Mouse (Mus musculus) layer of hippocampus, postnatal 10 days (tissue): ENCODE data around the gene Copa. TPM values are rescaled to one million over a fixed set of nuclear protein-coding genes. Genes with fewer than 3 reads are reported as not detected.
A peak's percentile ranks its signal among the peaks of the same experiment; 100 is the strongest.

Experiments used
- DNase-seq, 2 experiments: peaks; one replicate each; pipeline ENCODE4 v3.0.0; 2021; ENCODE audit warnings: low spot score in 2 of 2
- total RNA-seq, 2 experiments: library from RNA; stranded (reverse); gene quantifications; 2 replicates each; pipeline ENCODE4 v1.2.3; 2021

Copa gene
- total RNA-seq, 2 experiments from 2014 or later, result 165 TPM

DNA sequence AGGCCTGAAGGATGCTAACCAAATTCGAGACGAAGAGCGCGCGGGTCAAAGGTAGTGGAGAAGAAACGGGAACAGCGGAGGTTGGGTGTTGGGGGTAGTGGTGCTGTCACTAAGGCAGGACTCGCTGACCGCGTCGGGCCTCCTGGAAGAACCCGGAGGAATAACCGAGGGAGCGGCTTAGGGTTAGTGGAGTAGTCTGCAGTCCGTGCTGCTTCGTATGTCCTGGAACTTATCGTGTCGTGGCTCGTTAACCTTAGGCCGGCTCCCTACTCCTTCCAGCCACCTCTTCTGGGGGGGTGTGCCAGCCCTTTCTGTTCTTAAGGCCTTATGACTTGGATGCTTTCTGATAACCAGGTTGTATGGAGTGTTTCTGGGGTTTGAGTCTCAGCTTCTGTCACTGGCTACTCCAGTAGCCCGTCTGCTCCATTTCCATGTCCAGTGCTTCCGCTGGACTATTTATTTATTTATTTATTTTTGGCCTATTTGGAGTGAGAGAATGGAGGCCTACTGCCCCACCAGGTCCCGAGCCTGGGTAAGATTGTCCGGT, 643 bp downstream of the Copa start:
- DNase-seq, result no peak

DNA sequence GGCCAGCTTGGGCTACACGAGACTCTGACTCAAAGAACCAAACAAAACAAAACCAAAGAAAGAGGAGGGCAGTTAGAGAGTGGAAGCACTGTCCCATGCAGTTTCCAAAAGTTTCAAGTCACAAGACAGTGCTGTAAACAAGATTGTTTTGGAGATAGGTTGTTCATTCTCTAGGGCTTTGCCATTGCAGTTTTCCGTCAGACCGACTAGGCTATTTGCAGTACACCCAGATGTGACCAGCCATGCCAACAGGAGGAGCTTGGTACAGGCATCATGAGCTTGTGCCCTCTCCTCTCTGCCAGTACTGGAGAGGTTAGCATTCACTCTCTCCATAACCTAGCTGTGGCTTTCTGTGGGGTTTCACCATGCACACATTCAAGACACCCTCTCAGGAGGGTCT, 11.2 kb downstream of the Copa start:
- DNase-seq, result no peak

DNA sequence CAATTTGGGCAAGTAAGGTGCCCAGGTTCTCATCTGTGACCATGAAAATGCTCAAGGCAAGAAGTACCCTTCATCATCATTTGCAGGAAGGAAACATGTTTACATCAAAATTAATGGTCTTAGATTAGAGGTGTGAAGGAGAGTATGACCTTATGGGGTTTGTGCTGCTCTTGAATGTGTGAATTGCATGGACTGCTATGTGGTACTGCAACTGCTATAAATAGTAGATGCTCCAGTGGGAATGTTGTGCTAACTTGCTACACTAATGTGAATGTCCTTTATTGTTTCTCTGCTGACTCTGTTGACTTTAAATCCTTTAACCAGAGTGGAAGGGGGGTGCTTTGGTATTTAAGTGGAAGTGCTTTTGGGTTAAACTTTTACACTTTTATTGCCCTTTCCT, 12.0 kb downstream of the Copa start:
- DNase-seq, result no peak

DNA sequence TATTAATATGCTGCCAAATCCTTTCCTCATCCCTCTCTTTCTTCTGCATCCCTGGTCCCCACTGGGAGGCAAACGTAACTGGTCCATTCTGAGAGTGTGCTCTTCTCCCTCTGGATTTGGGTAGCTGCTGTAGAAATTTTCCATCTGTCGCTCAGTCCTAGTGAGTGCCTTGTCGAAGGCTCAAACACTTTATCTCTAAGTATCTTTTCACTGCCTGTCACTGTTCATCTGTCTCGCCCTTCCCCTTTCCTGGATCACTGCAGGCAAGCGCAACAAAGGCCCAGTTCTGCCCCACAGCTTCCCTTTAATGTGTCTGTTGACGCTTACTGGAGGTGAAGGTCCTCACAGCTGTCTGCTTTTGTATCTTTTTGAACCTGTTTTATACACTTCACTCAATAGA, 12.9 kb downstream of the Copa start:
- DNase-seq, result no peak

DNA sequence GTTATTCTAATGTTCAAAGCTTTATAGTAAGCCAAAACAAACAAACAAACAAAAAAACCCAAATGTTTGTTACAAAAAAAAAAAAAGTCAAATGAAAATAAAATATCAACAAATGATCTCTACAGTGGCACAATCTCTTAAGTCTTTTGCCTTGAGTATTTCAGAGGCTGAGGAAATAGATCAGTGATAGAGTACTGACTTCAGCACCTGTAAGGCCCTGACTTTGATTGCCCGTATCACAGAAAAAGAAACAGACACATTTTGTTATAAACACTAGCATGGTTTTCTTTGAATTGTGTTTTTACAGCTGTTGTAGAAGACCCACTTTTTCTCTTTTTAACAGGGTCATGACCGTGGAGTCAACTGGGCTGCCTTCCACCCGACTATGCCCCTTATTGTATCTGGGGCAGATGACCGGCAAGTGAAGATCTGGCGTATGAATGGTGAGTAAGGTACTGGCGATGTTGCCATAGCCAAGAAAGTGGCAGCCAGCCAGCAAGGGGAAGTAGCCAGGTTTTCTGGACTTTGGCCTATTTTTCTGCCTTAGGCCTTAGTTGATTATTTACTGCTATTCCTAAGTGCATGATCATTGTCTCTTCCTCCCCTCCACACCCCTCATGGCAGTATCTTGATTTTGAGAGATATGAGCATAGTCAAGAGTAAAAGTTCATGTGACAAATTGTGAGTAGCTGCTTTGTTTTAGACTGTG, 17.1 kb downstream of the Copa start:
- no peak for DNase-seq

DNA sequence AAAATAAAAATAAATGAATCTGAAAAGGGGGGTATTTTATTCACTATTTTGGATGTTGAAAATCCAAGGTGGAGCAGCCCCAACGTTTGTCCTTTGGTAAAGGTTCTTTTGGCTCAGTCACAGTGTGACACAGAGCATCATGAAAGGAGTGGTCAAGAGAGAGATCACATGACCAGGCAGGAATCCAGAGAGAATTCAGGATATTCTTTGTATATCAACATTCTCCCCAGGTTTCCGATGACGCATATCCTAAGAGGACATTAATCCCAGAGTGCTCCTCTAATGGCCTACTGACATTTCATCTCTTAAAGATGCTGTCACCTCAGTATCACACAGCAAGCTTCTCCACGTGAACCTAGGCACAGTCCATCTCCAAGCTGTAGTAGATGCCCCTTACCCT, 21.3 kb downstream of the Copa start:
- DNase-seq, result no peak

DNA sequence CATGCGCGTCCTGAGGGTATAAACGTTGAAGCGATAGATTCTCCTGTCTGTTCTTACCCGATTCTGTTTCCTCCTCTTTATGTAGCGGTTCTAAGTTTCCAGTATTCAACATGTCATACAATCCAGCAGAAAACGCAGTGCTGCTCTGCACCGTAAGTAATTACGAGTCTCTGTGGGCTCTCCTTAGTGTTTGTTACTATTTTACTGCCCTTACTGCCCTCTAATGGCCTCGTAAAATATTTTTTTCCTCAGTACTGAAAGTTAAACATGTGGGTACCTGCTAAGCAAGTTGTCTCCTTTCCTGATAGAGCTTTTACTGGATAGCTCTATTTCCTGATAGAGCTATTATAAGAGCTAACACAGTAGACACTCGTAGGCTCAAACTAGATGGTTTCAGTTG, 22.8 kb downstream of the Copa start:
- DNase-seq, result no peak

DNA sequence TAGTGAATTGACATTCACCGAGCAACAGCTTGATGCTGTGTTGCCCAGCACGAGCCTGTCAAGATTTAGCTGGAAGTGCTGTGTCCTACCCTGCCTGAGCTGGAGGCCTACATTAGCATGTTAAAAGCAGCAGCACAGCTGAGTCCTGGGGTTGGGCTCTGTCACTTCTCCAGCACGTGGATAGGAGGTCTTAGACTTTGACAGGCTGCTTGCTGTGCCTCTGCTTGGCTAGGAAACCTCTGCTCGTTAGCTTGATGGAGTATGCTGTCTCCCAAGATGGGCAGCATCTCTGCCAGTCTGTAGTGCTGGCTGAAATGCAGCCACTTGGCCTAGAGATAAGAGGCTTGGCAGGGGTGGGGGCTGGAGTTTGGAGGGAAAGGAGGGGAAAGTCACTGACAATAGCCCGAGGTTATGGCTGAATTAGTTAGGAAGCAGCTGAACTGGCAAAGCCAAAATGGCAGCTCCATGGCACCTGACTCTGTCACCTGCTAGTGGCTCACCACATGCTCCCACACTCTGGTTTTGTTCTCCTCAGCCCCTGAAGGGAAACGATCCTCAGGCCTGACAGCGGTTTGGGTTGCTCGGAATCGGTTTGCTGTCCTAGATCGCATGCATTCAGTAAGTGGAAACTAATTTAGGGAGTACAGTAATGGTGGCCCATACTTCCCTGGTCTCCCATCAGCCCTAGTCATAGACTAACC, 25.6 kb downstream of the Copa start:
- DNase-seq, result peak in 1 of 2 experiments; percentile 23

DNA sequence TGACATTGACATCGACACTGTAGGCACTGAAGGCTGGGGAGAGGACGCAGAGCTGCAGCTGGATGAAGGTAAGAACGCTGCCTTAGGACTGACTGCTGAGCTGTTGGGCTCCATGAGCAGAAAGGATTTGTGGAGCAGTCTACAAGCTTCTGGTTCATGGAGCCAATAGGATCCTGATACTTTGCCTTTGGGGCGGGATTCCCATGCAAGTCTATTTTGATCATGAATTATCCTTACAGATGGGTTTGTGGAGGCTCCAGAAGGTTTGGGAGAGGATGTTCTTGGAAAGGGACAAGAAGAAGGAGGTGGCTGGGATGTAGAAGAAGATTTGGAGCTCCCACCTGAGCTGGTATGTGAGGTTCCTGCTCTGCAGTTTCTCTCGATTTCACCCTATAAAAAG, 34.6 kb downstream of the Copa start:
- DNase-seq, result no peak

DNA sequence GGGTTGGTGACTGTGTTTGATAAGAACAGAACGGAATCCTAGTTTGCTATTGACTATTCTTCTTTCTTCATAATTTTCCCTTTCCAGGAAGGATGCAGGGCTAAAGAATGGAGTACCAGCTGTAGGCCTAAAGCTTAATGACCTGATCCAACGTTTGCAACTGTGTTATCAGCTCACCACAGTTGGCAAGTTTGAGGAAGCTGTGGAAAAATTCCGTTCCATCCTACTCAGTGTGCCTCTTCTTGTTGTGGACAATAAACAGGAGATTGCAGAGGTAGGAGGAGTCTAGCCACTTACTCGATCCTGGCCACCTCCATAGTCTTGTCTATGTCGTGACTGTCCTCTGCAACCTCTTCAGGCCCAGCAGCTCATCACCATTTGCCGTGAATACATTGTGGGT, 36.8 kb downstream of the Copa start:
- no peak for DNase-seq

DNA sequence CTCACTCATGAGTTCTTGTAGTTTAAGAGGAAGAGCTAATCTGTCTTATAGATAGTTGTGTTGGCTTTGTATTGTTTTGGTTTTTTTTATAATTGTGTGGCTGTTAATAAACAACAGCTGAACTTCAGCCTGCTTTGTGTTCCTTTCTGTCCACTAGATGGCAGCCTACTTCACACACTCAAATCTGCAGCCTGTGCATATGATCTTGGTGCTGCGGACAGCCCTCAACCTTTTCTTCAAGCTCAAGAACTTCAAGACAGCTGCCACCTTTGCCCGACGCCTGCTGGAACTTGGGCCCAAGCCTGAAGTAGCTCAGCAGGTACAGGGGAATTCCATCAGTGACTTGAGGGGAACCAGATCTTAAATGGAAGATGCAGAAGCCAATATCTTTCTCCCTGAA, 37.4 kb downstream of the Copa start:
- DNase-seq, result peak in 1 of 2 experiments; percentile 24

DNA sequence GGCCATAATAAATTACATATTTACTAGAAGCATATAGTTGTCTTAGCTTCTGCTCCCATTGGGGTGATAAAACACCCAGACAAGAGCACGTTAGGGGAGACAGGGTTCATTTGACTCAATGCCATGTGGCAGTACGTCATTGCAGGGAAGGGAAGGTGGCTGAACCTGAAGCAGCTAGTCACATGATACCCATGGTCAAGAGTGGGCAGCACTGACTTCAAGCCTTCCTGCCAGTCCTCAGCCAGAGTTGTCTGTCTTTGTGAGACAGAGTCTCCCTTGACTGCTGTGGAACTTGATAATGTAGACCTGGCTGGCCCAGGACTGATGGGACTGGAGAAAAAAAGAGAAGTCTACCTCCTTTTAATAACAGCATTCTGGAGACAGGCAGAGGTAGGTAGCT, 40.3 kb downstream of the Copa start:
- DNase-seq, result no peak

DNA sequence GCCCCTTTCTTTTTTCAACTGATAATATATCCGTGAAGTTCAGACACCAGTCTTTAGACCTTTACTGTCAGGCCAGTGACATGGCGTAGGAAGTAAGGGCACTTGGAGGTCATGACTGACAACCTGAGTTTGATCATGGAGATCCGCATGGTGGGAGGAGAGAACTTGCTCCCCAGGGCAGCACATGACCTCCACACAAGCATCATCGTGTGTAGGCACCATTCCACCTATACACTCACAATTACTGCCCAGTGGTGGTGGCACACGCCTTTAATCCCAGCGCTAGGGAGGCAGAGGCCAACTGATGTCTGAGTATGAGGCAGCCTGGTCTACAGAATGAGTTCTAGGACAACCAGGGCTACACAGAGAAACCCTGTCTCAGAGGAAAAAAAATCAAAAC, 42.2 kb downstream of the Copa start:
- DNase-seq, result no peak

DNA sequence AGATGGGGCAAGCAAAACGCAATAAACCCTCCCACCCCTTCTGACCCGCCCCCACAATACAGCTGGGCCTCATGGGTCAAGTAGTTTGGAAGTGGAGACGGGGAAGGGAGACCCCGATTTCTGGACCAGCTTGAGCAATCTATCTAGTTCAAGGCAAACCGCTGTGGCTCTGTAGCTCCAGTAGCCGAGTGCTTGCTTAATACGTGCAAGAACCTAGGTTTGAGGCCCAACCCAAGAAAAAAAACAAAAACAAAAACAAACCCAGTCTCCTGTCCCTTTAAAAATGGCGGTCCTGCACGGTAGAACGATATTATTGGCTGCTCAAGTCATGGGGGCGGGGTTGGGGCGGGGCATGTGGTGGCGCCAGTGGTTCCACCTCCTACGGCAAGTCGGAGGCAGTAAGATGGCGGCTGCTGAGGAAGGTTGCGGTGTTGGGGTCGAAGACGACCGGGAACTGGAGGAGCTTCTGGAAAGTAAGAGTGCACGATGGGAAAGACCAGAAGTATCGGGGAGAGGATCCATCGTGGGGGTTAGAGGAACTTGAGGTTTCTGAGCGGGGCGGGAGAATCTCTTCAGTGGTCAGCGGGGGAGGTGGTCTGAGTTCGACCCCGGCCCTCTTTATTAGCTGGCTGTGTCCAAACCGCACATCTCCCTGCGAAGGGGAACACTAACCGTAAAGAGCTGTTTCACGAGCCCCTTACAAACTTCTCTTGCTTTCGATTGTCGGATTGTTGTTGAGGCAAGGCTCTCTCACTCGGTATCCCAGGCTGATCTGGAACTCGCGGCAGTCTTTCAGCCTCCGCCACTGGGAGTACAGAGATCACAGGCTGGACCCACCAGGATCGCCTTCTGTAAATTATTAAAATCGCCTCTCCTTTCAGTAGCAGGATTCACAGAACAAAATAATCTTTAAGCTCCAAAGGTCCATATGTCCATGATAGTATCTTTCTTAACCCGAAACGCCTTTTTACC, 44.3 kb downstream of the Copa start, which contains the start of gene Pex19:
Gene Pex19 (plus strand): TSS at position 380 of the 972 bp plus-strand sequence.
- DNase-seq, result peak; percentile 71 to 78

DNA sequence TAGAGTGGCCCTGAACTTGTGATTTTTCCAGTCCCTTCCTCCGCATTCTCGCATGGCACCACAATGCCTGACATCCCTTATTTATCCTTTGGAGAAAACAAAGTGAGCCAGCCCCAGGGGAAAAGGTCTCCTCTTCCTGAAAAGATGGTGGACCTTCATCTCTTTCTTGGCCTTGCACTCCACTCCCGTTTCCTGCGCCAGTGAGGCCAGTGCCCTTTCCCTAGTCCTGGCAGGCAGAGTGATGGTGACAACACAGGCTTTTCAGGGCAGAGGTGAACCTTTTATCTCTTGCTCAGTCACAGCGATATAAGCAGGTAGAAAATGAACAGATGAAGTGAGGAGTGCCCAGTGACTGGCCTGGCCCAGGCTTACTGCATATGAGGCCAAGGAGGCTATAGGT, 45.2 kb downstream of the Copa start:
- no peak for DNase-seq

DNA sequence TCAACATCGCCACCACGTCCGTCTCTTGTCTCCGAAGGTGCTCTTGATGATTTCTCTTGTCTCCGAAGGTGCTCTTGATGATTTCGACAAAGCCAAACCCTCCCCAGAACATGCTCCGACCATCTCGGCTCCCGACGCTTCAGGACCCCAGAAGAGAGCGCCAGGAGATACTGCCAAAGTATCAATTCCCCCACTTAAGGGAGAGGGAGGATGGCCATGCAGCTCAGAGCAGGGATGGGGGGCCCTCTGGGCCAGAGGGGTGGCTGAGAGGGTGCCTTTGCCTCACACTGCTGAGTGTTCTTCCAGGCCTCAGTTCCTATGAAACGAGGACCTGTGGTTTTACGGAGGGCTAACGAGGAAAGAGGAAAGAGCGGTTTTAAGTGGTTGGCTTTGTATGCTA, 46.2 kb downstream of the Copa start:
- DNase-seq, result no peak

DNA sequence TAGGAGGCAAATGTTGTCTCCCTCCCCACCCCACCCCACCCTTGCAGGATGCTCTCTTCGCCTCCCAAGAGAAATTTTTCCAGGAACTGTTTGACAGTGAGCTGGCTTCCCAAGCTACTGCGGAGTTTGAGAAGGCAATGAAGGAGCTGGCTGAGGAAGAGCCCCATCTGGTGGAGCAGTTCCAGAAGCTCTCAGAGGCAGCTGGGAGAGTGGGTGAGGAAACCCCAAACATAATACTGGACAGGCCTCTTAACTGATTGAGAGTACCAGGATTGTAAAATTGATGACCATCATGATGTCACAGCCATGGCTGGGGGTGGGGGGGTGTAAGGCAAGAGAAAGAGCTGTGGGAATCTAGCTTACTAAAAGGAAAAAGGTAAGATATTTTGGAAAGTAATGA, 46.8 kb downstream of the Copa start:
- DNase-seq, result peak in 1 of 2 experiments; percentile 37

DNA sequence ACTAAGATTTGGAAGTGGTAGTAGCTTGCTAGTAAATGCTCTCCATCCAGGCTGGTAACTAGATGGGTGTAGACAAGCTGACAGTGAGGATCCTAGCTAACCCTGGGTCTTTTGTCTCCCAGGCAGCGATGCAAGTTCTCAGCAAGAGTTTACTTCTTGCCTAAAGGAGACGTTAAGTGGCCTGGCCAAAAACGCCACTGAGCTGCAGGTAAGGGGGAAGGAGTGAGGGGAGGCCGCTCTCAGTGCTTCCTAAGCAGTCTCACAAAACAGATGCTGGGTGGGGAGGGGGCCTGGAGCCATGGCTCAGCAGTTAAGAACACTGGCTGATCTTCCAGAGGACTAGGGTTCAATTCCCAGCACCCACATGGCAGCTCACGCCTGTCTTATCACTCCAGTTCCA, 47.5 kb downstream of the Copa start:
- no peak for DNase-seq

DNA sequence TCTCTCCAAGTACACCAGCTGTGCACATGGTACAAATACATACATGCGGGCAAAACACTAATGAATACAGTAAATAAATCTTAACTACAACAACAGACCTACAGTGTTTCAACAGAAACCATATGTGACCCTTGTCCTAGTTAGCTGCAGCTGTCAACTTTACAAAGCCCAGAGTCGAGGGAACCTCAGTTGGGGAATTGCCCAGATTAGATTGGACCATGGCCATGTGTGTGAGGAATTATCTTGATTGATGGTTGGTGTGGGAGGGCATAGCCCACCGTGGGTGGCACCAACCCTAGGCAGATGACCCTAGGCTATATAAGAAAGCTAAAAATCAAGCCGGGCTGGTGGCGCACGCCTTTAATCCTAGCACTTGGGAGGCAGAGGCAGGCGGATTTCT, 50.0 kb downstream of the Copa start:
- no peak for DNase-seq

DNA sequence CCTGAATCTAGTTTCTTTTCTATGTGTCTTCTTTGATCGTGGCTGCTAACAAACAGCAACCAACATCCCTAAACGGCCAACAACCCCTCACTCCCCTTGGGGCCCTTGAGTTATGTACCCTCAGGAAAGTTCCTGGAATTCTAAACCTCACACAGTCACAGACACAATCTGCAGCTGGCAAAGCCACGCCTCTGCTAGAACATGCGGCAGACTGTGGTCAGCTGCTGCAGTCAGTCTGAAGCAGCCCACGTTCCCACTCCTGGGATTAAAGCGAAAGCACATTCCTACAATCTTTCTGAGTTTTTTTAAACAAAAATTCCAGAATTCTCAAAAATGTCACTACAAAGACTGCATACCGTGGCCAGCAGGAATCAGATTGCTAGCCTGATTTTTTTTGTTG, 51.2 kb downstream of the Copa start:
- DNase-seq, result no peak

DNA sequence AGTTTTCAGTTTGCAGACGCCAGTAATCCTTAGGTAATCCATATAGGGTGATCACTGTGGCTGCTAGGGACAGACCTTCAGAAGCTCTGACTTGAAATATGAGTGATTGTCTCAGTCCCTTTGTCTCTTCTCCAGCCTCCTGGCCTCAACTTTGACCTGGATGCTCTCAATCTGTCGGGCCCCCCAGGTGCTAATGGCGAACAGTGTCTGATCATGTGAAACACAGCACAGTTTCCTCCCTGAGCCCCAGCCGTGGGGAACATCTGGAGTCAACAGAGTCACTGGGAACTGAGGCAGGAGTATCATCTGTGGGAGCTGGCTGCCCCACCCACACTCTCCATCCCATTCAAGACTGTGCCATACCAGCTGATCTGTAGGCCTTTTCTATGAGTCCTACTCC, 51.7 kb downstream of the Copa start:
- DNase-seq, result no peak

DNA sequence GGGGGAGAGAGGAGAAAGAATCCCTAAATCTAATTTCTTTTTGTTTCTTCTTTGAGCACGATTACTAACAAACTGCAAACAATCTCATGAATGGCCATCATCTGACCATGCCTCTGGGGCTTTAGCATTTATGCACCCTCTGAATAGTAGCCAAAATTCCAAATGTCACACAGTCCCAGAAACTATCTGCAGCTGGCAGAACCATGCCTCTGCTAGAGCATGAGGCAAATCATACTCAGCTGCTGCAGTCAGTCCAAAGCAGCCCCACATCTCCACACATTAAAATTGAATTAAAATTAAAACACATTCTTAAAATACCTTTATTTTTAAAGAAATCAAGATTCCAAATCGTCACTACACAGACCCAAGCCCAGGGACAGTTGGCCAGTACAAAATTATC, 57.8 kb downstream of the Copa start:
- no peak for DNase-seq
